Mouse (Mus musculus) spleen, adult 2 months (tissue): ENCODE data around the gene Xpnpep3. TPM values are rescaled to one million over a fixed set of nuclear protein-coding genes. Genes with fewer than 3 reads are reported as not detected.

ENCODE experiments used
- DNase-seq, 2 experiments: peaks; one replicate each; pipeline versions ENCODE4 v3.0.0 to v3.0.0-alpha.2; 2012 to 2021; ENCODE audit warnings: low spot score in 2 of 2, low read depth in 1 of 2
- H3K27ac ChIP-seq: fragments of 200-500 bp; 2 replicates; pipeline ENCODE4 v1.5.1; 2012; ENCODE audit warnings: low read length, inconsistent platforms; ENCODE audit not compliant: insufficient read depth
- H3K27me3 ChIP-seq: fragments of 200-500 bp; 2 replicates; pipeline ENCODE4 v1.6.1; 2012; ENCODE audit warnings: mild to moderate bottlenecking, moderate library complexity, low read length, inconsistent platforms; ENCODE audit not compliant: control insufficient read depth, insufficient read depth
- H3K36me3 ChIP-seq: fragments of 200-500 bp; 2 replicates; pipeline ENCODE4 v1.6.1; 2012; ENCODE audit warnings: mild to moderate bottlenecking, low read length, inconsistent platforms; ENCODE audit not compliant: control insufficient read depth, insufficient read depth
- H3K4me1 ChIP-seq: fragments of 200-500 bp; 2 replicates; pipeline ENCODE4 v1.6.1; 2011; ENCODE audit warnings: inconsistent platforms; ENCODE audit not compliant: control insufficient read depth, insufficient read depth, insufficient read length
- H3K4me3 ChIP-seq: fragments of 200-500 bp; 2 replicates; pipeline ENCODE4 v1.5.1; 2011; ENCODE audit warnings: mild to moderate bottlenecking, inconsistent platforms; ENCODE audit not compliant: insufficient read depth, insufficient read length; ENCODE audit errors: extremely low read depth
- CTCF ChIP-seq: fragments of 200-500 bp; IDR thresholded peaks from 2 replicates; pipeline ENCODE4 v1.5.1; 2011; ENCODE audit warnings: mild to moderate bottlenecking, inconsistent platforms; ENCODE audit not compliant: insufficient read depth, insufficient read length, insufficient replicate concordance; ENCODE audit errors: extremely low read depth
- POLR2A ChIP-seq: fragments of 200-500 bp; IDR thresholded peaks from 2 replicates; pipeline ENCODE4 v1.6.1; 2011; ENCODE audit warnings: low read depth, low read length, inconsistent platforms
- whole genome bisulfite sequencing: fragments of 180-500 bp; shearing (Covaris S2); methylation state at CpG from one replicate; pipeline ENCODE4 v1.1.7; 2018; 5-methylcytosine and 5-hydroxymethylcytosine counted together
- polyA plus RNA-seq: library from polyadenylated mRNA; depleted of rRNA; stranded (reverse); fragments of >200 nt; gene quantifications from 2 replicates; pipeline ENCODE4 v1.2.3, GENCODE M21; 2012; rRNA removed

Gene Xpnpep3
- polyA plus RNA-seq, result 7.1 and 8.7 TPM in 2 replicates

DNA sequence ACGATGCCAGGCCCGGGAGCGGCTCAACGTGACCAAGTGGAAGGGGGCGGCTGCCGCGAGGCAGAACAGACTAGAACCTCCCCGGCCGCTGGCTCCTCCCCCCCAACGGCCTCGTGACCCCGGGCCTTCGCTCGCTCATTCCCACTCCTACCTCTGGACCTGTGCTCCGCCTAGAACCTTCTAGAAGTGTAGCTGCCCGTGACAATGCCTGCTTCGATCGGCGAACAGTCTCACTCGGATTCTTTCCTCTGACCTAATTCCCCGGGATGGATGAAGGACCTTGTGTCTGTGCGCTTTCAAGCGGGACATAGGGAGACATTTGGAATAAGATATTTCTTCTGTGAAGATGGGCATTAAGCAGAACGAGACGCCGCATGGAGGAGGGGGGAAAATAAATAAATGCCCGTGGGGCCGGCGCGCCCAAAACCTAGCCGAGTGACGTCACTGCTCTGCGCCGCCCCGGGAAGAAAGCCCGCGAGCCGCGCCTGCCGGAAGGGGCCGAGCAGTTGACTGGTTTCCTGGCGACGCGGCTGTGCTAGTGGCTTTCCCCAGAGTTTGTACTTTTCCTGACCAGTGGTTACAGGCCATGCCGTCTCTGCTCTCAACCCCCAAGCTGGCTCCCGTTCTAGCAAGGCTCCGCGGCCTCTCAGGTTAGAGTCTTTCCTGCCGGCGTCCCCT, at the start of gene Xpnpep3, which contains the start of gene St13:
Xpnpep3 (plus strand) TSS at position 501 of the 678 bp plus-strand sequence.
St13 (minus strand) TSS at position 440 of the 678 bp plus-strand sequence.
- Histone ChIP-seq H3K4me1 (no peaks in the 10 kb centered on the region; the same call in 1 of the 2 replicates), H3K4me3 (peak within 1 kb of the TSS; percentile 98), H3K27me3 (no peaks in the 10 kb centered on the region), H3K27ac (peak within 1 kb of the TSS; percentile 94), H3K36me3 (no peaks in the 10 kb centered on the region)
- TF ChIP-seq POLR2A (peak; percentile 60; the same call in 1 of the 2 replicates), CTCF (no peak)
- DNase-seq, result peak; percentile 95
- WGBS, result under 1% methylated on average over 50 of the region's 50 CpGs

DNA sequence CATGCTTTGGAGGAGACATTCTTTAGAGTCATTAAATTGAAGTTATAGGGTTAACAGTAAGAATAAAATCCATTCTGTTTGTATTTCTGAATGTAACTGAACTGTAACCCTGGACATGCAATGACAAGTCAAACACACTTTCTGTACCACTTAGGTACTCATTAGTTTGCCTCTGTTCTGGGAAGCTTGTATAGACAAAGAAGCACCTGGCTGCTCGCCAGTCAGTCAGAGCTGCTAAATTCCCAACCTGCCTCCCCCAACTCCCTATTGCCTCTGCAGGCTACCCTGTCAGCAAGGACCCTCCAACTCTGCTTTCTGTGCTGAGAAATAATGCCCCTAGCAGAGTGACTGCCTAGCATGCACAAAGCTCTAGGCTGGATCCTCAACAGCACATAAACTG, 49.5 kb upstream of the Xpnpep3 start:
- TF ChIP-seq POLR2A, result no peak
- TF ChIP-seq CTCF, result no peak
- no peak for DNase-seq

GRCm38 (mm10) chr15:81352638-81353037, 47.3 kb upstream of the Xpnpep3 start:
- Histone ChIP-seq H3K36me3 (no peaks in the 10 kb centered on the region), H3K27me3 (no peaks in the 10 kb centered on the region), H3K27ac (no peak overlapping the region), H3K4me1 (no peaks in the 10 kb centered on the region), H3K4me3 (no peak overlapping the region)
- 68% methylated on average over 1 of the region's 1 CpGs for WGBS
- no peak for DNase-seq
- TF ChIP-seq POLR2A (no peak), CTCF (no peak)

More for the DNA sequence above, 49.5 kb upstream of the Xpnpep3 start:
- no peaks in the 10 kb centered on the region for H3K27me3 ChIP-seq
- no peaks in the 10 kb centered on the region for H3K4me1 ChIP-seq
- no peak overlapping the region for H3K27ac ChIP-seq
- no peak overlapping the region for H3K4me3 ChIP-seq
- no peaks in the 10 kb centered on the region for H3K36me3 ChIP-seq
- WGBS, result 86% methylated on average over 1 of the region's 1 CpGs

DNA sequence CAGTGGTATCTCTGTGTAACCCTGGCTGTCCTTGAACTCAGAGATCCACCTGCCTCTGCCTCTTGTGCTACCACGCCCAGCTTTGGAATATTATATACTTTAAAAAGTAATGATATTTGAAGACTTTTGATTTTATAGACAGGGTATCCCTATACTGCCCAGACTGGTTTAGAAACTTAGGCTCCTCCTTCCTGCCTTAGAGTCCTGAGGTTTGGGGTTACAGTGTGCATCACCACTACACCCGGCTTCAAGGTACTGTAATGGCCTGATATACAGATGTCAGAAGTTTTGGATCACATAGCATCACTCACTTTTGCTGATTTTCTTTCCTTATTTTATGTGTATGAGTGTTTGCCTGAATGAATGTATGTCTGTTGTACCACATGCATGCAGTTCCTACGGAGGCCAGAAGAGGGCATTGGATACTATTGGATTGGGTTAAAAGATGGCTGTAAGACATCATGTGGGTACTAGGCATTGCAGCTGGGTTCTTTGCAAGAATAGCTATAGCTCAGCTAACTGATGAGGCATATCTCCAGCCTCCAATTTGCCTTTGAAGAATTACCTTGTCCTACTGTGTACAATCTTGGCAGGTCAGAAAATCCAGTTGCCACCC, 44.7 kb upstream of the Xpnpep3 start:
- DNase-seq, result peak; percentile 25 to 47
- Histone ChIP-seq H3K36me3 (no peaks in the 10 kb centered on the region), H3K4me3 (no peak overlapping the region), H3K27ac (no peak overlapping the region), H3K4me1 (0 out of 2 replicates have a peak, but pooled peaks cover 3% of the 10 kb centered on the region), H3K27me3 (no peaks in the 10 kb centered on the region)
- WGBS, result 68% methylated on average over 3 of the region's 3 CpGs
- TF ChIP-seq POLR2A (no peak), CTCF (no peak)

DNA sequence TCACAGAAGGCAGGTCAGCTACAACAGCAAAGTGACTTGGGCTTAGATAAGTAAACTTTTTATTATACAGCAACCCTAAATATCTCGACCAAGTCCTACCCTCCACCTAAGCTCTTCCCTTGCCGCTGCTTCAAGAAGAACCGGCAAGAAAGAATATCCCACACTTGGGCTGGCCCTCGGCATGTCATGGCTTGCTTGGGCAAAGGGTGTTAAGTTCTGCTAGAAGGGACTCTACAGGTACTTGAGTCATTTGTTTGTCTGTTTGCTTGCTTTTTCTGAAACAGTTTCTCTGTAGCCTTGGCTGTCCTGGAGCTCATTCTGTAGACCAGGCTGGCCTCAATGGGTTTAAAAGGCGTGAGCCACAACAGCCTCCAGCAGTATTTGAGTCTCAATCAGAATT, 43.0 kb upstream of the Xpnpep3 start:
- H3K4me3 ChIP-seq, result no peak overlapping the region
- H3K36me3 ChIP-seq, result no peaks in the 10 kb centered on the region
- 83% methylated on average over 5 of the region's 5 CpGs for WGBS
- DNase-seq, result no peak
- H3K4me1 ChIP-seq, result 0 out of 2 replicates have a peak, but pooled peaks cover 3% of the 10 kb centered on the region
- H3K27me3 ChIP-seq, result no peaks in the 10 kb centered on the region
- TF ChIP-seq POLR2A, result no peak
- no peak for TF ChIP-seq CTCF
- H3K27ac ChIP-seq, result no peak overlapping the region

DNA sequence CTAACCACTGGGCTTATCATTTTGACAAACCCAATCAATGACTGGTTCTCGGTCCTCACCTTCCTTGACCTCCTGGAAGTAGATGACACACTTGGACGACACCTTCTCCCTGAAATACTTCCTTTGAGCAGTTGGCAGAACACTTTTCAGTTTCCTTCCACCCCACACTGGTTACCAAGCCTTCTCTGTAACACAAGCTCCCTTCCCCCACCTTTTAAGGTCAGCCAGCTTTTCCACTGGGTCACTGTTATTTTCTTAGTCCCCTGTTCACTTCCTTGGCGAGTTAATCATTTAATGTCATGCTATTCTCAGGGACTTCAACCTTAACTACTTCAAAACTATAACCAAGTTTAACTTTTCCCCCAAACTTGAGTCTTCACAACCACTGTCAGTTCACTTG, 41.0 kb upstream of the Xpnpep3 start:
- TF ChIP-seq CTCF (no peak), POLR2A (no peak)
- WGBS, result 80% methylated on average over 3 of the region's 3 CpGs
- Histone ChIP-seq H3K27me3 (no peaks in the 10 kb centered on the region), H3K36me3 (peaks cover under 1% of the 10 kb centered on the region; the same call in 1 of the 2 replicates), H3K27ac (no peak overlapping the region), H3K4me3 (no peak overlapping the region), H3K4me1 (0 out of 2 replicates have a peak, but pooled peaks cover 3% of the 10 kb centered on the region)
- DNase-seq, result no peak
